Mouse (Mus musculus) embryo, embryonic 10 days (tissue): ENCODE measurements around the gene Ltbr.
"Not testable (repeated sequence)": the region's sequence is repeated elsewhere in the genome, so short reads cannot be mapped to it uniquely, and the experiment has no call there.

Experiments used
- DNase-seq: peaks from one replicate; pipeline ENCODE4 v3.0.0-alpha.2; 2015; ENCODE audit warnings: low spot score

The Ltbr gene

GRCm38 (mm10) chr6:125312581-125313355, 917 bp downstream of the Ltbr start:
- no peak for DNase-seq

DNA sequence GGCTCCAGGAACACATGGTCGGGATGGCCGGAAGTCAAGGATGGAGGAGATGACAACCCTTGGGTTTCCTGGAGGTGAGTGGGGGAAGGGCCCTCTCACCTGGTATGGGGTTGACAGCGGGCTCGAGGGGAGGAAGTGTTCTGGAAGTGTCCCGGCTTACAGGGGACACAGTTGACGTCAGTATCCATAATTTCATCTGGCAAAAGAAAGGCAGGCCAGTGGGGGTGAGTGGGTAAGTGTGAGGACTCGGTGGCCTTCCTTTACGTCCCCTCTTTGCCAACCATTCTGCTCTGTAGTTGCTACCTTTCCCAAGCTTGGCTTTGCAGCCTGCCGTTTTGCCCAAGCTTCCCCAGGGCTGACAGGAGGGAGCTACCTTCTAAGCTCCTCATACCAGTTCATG, 1.5 kb downstream of the Ltbr start:
- DNase-seq, result no peak

GRCm38 (mm10) chr6:125309406-125309805, 4.3 kb downstream of the Ltbr start:
- DNase-seq, result no peak

GRCm38 (mm10) chr6:125308921-125309320, 4.8 kb downstream of the Ltbr start:
- peak; percentile 59 for DNase-seq

GRCm38 (mm10) chr6:125307091-125307490, 6.6 kb downstream of the Ltbr start:
- no peak for DNase-seq

- no peak for DNase-seq
Measured at GRCm38 (mm10) chr6:125305465-125305864, 8.2 kb downstream of the Ltbr start.

- not testable (repeated sequence) for DNase-seq
Measured at GRCm38 (mm10) chr6:125304408-125304807, 9.3 kb downstream of the Ltbr start.

- no peak for DNase-seq
Measured at GRCm38 (mm10) chr6:125303242-125303641, 10.4 kb downstream of the Ltbr start.

GRCm38 (mm10) chr6:125302231-125302982, 11.3 kb downstream of the Ltbr start:
- DNase-seq, result no peak

DNA sequence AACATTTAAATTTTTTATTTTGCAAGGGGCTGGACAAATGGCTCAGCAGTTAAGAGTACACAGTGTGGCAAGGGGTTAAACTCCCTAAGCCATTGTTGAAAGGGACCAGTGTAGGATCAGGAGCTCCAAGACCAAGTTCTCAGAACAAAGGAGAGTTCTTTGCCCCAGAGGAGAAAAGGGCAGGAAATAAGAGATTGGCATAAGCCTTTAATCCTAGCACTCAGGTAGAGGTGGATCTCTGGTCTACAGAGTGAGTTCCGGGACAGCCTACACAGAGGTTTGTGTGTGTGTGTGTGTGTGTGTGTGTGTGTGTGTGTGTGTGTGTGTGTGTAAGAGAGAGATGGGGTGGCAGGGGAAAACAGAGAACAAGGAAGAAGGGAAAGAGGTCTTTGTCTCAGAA, 12.7 kb downstream of the Ltbr start:
- DNase-seq, result no peak

DNA sequence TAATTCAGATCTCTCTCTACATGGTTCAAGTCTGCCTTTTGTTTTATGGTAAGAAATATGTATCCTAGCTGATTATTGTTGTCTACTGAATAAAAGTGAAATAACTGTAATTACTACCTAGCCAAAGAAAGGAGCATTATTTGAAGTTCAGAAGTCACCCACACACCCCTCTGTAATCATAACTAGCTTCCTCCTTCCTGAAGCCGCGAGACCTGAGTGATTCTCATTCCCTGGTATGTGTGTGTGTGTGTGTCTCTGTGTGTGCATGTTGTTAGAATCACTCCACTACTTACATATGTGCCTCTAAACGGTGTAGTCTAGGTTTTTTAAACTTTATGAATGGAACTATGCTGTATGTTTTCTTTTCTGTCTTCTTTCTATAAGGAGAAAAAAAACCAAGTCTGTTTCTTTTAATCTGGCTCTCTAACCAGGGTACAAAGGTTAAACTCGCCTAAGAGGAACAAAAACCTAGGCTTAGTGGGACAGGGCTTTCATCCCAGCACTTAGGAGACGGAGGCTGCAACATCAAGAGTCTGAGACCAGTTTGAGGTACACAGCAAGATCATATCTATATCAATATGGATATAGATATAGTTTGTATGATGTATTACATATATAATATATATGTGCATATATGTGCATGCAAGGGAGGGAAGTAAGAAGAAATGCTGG, 16.4 kb downstream of the Ltbr start:
- no peak for DNase-seq

DNA sequence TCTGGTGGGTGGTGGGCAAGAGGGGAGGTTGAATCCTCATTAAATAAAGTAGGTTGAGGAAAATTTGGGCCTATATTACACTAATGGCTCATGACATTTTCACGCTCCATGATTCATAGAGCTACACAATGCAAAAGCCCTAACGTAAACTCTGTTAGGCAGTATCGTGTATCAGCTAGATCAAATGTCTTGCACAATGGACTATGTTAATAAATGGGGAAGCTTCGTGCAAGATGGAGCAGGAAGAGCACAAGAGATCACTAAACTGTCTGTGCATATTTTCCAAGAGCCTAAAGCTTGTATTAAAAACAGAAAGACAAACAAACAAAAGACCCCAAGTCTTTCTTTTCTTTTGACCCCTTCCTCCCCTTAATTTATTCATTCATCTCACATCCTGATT, 19.6 kb downstream of the Ltbr start:
- DNase-seq, result no peak

DNA sequence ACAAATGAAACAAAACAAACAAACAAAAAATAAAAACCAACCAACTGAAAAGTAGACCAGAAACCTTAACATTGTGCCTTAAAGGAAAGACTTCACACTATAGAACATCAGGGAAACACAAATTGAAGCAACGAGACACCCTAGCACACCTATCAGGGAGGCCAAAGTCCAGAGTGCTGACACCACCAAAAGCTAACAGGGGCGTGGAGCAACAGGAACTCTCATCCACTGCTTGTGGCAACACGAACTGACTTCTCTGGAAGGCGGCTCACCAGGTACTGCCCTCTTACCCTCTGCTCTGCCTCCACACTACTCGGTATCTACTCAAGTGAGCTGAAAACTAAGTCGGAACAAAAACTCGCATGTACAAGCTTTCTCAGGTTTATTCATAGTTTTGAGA, 21.4 kb downstream of the Ltbr start:
- no peak for DNase-seq

- no peak for DNase-seq
Measured at GRCm38 (mm10) chr6:125291329-125291728, 22.4 kb downstream of the Ltbr start.

- DNase-seq, result no peak
Measured at GRCm38 (mm10) chr6:125288730-125289129, 25.0 kb downstream of the Ltbr start.

DNA sequence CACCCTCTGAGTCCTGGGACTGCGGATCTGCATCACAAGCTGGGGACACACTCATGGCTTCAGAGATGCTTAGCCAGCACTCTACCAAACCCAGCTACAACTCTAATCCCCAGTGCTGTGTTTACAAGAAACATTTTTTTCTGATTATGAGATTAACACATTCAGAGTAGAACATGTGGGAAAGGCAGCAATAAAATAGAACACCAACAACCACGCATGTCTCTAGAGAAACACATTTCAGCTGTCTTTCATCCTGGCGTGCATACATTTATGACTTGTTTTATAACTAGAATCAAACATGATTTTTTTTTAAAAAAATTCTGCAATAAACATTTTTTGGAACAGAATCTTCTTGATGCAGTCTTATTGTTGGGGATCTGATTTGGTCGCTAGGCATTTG, 26.7 kb downstream of the Ltbr start:
- DNase-seq, result no peak

GRCm38 (mm10) chr6:125285890-125286289, 27.8 kb downstream of the Ltbr start, which contains the start of gene Tuba3a:
Gene Tuba3a, minus strand, starts transcription at chr6:125286042.
- no peak for DNase-seq

- no peak for DNase-seq
Measured at GRCm38 (mm10) chr6:125284751-125285150, 28.9 kb downstream of the Ltbr start.

- DNase-seq, result no peak
Measured at GRCm38 (mm10) chr6:125284250-125284649, 29.4 kb downstream of the Ltbr start.

GRCm38 (mm10) chr6:125282721-125283120, 31.0 kb downstream of the Ltbr start:
- DNase-seq, result not testable (repeated sequence)

DNA sequence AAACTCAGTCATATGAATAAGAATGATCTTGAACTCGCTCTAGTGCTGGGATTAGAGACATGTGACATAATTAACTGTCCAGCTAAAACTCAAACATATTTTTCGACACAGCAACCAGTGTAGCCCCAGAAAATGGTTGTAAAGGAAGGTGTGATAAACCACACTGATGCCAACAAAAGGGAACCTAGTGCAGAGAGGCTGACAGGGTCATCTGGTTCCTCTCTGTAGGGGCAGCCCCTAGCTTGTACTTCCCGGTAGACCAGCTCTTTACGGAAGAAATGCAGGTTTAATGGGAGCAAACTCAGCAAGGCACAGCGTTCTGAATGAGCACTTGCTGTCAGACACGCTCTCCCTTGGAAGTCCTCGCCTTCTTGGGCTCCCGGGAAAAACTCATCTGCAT, 34.0 kb downstream of the Ltbr start:
- DNase-seq, result no peak

DNA sequence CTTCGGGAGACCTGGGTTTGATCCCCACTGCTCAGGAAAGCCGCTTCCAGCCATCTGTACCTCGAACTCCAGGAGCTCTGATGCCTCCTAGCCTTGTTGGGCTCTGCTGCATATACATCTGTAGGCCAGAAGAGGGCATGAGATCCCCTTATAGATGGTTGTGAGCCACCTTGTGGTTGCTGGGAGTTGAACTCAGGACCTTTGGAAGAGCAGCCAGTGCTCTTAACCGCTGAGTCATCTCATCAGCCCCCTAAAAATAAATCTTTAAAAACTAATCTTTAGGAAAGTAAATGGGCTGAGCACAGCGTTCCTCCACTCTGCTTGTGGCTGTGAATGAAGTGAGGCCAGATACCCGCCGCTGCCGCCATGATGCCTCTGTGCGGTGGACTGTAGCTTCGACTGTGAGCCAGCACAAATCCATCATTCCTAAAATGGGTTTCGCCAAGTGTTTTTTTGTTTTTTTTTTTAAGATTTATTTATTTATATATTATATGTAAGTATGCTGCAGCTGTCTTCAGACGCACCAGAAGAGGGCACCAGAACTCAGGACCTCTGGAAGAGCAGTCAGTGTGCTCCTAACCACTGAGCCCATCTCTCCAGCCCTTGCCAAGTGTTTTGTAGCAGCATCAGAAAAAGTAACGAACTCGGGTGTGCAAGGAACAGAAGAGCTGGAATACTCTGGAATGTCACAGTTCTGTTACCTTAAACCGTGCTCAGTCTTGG, 38.7 kb downstream of the Ltbr start:
- DNase-seq, result peak; percentile 68
